Mouse (Mus musculus): ENCODE measurements around the gene Lnx1. TPM values are rescaled to one million over a fixed set of nuclear protein-coding genes. Genes with fewer than 3 reads are reported as not detected.
A peak's percentile ranks its signal among the peaks of the same experiment; 100 is the strongest.

Lnx1 gene
- total and polyA plus RNA-seq, 3 experiments = 9.8 to 13.8 (median 12.2) TPM

DNA sequence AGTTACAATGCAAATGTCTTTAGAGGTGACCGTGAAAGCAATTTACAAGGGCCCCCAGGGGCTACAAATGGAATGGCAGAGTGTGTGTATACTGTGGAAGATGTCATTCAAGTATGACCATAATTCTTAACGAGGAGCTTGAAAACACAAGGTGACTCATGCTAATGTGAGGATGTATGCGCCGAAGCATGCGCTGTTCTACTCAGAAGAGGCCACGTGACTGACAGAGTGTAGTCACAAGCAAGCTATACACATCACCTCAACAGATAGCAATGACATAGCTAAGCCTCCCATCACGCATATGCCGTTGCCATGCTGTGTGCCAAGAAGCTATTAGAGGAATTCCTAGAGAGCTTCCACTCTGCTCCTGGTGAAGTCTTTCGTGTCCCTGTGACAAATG lies 5.2 kb downstream of the Lnx1 start:
- intact Hi-C loops (cut with DNase I) = no loop called here
- no peaks in the 10 kb centered on the region for H3K27me3 ChIP-seq (ENCODE audit: control insufficient read depth, insufficient read depth, low read length)
- H3K79me2 ChIP-seq (replicated peaks; ENCODE audit: control insufficient read depth, insufficient read depth, low read length) = peaks cover 1% of the 10 kb centered on the region; the same call in 1 of the 2 replicates
- H3K4me3 ChIP-seq = no peak overlapping the region
- no peak for DNase-seq
- H3K27ac ChIP-seq = no peak overlapping the region
- no peak overlapping the region for H3K9ac ChIP-seq (ENCODE audit: low read depth, low read length)
- no peak for TF ChIP-seq POLR2A (IDR thresholded peaks at IDR 0.05; ENCODE audit: insufficient read depth, low read depth, low read length)
- no peak for TF ChIP-seq CTCF (IDR thresholded peaks at IDR 0.05)
- TF ChIP-seq EP300 (IDR thresholded peaks at IDR 0.05; ENCODE audit: insufficient read depth, low read depth, low read length) = no peak
- H3K4me1 ChIP-seq (ENCODE audit: control insufficient read depth, insufficient read depth, low read length) = peaks cover 12% of the 10 kb centered on the region
- H3K36me3 ChIP-seq (ENCODE audit: control insufficient read depth, insufficient read depth, low read length) = peaks cover 5% of the 10 kb centered on the region
- 75% methylated on average over 9 of the region's 9 CpGs for WGBS

DNA sequence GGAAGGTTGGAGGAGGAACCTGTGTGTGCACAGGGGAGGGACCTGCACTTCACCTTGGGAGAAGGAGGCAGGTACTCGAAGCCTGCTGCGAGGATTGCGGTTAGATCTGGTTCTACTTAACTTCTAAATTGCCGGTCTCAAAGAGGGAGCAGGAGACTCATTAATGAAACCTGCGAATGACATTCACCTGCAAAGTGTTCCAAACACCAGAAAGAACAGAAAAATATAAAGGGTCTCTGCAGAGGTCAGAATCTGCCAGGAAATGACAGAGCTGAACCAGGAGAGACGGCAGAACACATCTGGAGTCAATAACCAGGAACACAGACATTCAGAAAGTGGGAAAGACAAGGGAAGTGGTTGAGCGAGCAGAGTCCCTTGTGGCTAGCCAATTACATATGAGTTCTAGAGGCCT lies 8.3 kb downstream of the Lnx1 start:
- intact Hi-C loops (cut with DNase I) = no loop called here
- H3K9ac ChIP-seq (ENCODE audit: low read depth, low read length) = no peak overlapping the region
- no peak overlapping the region for H3K4me3 ChIP-seq
- no peaks in the 10 kb centered on the region for H3K27me3 ChIP-seq (ENCODE audit: control insufficient read depth, insufficient read depth, low read length)
- H3K36me3 ChIP-seq (ENCODE audit: control insufficient read depth, insufficient read depth, low read length) = peaks cover 5% of the 10 kb centered on the region
- peaks cover 1% of the 10 kb centered on the region; the same call in 1 of the 2 replicates for H3K79me2 ChIP-seq (replicated peaks; ENCODE audit: control insufficient read depth, insufficient read depth, low read length)
- 78% methylated on average over 7 of the region's 7 CpGs for WGBS
- H3K27ac ChIP-seq = no peak overlapping the region; the same call in 1 of the 2 replicates
- H3K4me1 ChIP-seq (ENCODE audit: control insufficient read depth, insufficient read depth, low read length) = peaks cover 10% of the 10 kb centered on the region
- TF ChIP-seq CTCF (IDR thresholded peaks at IDR 0.05) = no peak
- no peak for TF ChIP-seq POLR2A (IDR thresholded peaks at IDR 0.05; ENCODE audit: insufficient read depth, low read depth, low read length)
- no peak for TF ChIP-seq EP300 (IDR thresholded peaks at IDR 0.05; ENCODE audit: insufficient read depth, low read depth, low read length)
- DNase-seq = no peak

DNA sequence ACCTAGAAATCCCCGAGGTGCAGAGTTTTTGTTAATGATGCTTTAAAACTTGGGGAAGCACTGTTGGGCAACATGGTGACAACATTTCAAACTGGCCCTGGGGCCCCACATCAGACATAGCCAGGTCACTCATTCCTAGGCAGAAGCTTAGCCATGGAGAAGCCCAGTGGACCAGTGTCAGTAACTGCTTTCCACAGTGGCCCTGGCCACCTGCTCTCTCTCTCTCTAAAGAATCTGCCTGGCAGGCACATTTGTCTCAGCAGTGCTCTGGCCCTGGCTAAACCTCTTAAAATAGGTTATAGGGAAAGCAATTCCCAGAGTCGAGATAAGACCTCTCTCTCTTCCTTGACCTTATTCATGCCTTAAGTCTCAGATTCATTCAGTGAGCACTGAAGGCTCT lies 8.9 kb downstream of the Lnx1 start:
- H3K4me1 ChIP-seq (ENCODE audit: control insufficient read depth, insufficient read depth, low read length) = peaks cover 7% of the 10 kb centered on the region
- H3K79me2 ChIP-seq (replicated peaks; ENCODE audit: control insufficient read depth, insufficient read depth, low read length) = peaks cover 1% of the 10 kb centered on the region; the same call in 1 of the 2 replicates
- H3K27ac ChIP-seq = no peak overlapping the region; the same call in 1 of the 2 replicates
- H3K36me3 ChIP-seq (ENCODE audit: control insufficient read depth, insufficient read depth, low read length) = peaks cover 4% of the 10 kb centered on the region
- whole genome bisulfite sequencing = 53% methylated on average over 2 of the region's 2 CpGs
- no peak overlapping the region for H3K4me3 ChIP-seq
- TF ChIP-seq EP300 (IDR thresholded peaks at IDR 0.05; ENCODE audit: insufficient read depth, low read depth, low read length) = no peak
- no peak for TF ChIP-seq POLR2A (IDR thresholded peaks at IDR 0.05; ENCODE audit: insufficient read depth, low read depth, low read length)
- no peak for TF ChIP-seq CTCF (IDR thresholded peaks at IDR 0.05)
- H3K27me3 ChIP-seq (ENCODE audit: control insufficient read depth, insufficient read depth, low read length) = no peaks in the 10 kb centered on the region
- no peak overlapping the region for H3K9ac ChIP-seq (ENCODE audit: low read depth, low read length)
- peak in 1 of 2 experiments; percentile 27 for DNase-seq
- intact Hi-C loops (cut with DNase I) = no loop called here

DNA sequence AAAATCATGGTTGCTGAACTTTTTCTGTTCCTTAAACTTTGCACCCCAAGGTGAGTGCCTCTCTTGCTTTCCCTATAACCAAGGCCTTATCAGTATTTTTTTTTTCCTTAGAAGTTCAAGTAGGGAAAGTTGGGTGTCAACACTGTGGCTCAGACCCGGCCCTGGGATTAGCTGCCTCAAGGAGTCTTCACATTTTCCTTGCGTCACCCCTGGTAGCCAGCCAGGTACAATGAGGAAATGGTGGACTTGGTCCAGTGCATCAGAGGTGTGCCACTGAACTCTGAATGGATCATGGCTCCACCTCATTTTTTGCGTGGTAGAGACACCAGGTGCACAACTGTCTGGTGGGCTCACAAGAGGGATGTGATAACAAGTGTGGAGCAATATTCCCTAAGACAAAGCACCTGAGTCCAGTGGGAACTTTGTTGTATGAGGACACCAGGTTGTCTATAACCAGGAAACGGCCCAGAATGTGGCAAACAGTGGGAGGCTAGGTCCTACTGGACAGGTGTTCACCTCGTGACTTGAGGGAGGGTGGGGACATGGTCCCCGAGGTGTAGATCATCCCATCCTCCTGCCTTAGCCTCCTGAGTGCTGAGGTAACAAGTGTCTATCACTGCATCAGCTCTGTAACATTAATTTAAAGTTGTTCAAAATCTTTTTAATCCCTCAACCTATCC lies 10.2 kb downstream of the Lnx1 start:
- intact Hi-C loops (cut with DNase I) = no loop called here
- Histone ChIP-seq H3K9ac (ENCODE audit: low read depth, low read length) (no peak overlapping the region), H3K36me3 (ENCODE audit: control insufficient read depth, insufficient read depth, low read length) (peaks cover 6% of the 10 kb centered on the region), H3K4me3 (no peak overlapping the region), H3K4me1 (ENCODE audit: control insufficient read depth, insufficient read depth, low read length) (peaks cover 5% of the 10 kb centered on the region), H3K79me2 (replicated peaks; ENCODE audit: control insufficient read depth, insufficient read depth, low read length) (no peaks in the 10 kb centered on the region), H3K27ac (no peak overlapping the region), H3K27me3 (ENCODE audit: control insufficient read depth, insufficient read depth, low read length) (no peaks in the 10 kb centered on the region)
- 84% methylated on average over 6 of the region's 6 CpGs for WGBS
- TF ChIP-seq EP300 (IDR thresholded peaks at IDR 0.05; ENCODE audit: insufficient read depth, low read depth, low read length) = no peak
- TF ChIP-seq CTCF (IDR thresholded peaks at IDR 0.05) = no peak
- no peak for TF ChIP-seq POLR2A (IDR thresholded peaks at IDR 0.05; ENCODE audit: insufficient read depth, low read depth, low read length)
- DNase-seq = no peak

DNA sequence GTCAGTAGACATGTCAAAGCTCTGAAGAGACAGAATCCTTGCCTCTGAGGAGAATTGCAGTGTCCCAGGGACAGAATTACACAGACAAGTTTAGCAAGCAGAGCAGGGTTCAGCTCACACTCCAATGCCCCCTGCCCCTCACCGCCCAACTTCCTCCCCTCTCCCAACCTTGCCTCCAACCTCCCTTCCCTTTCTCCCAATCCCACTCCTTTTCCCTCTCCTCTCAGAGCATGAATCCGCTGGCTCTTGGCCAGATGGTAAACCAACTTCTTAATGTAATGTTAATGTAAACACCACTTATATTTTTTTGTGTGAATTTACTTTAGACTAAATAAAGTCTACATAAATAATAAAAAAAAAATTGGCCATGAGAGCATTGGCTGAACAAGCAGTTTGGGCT lies 13.9 kb downstream of the Lnx1 start:
- peak overlapping the region; percentile 41; the same call in 1 of the 2 replicates for H3K9ac ChIP-seq (ENCODE audit: low read depth, low read length)
- H3K79me2 ChIP-seq (replicated peaks; ENCODE audit: control insufficient read depth, insufficient read depth, low read length) = no peaks in the 10 kb centered on the region
- H3K27me3 ChIP-seq (ENCODE audit: control insufficient read depth, insufficient read depth, low read length) = no peaks in the 10 kb centered on the region
- TF ChIP-seq EP300 (IDR thresholded peaks at IDR 0.05; ENCODE audit: insufficient read depth, low read depth, low read length) (no peak), POLR2A (IDR thresholded peaks at IDR 0.05; ENCODE audit: insufficient read depth, low read depth, low read length) (no peak), CTCF (IDR thresholded peaks at IDR 0.05) (no peak)
- intact Hi-C loops (cut with DNase I) = no loop called here
- H3K4me1 ChIP-seq (ENCODE audit: control insufficient read depth, insufficient read depth, low read length) = peaks cover 11% of the 10 kb centered on the region
- H3K36me3 ChIP-seq (ENCODE audit: control insufficient read depth, insufficient read depth, low read length) = peaks cover 9% of the 10 kb centered on the region
- no peak for DNase-seq
- no peak overlapping the region for H3K4me3 ChIP-seq
- 83% methylated on average over 2 of the region's 2 CpGs for WGBS
- peak overlapping the region; percentile 71 for H3K27ac ChIP-seq

DNA sequence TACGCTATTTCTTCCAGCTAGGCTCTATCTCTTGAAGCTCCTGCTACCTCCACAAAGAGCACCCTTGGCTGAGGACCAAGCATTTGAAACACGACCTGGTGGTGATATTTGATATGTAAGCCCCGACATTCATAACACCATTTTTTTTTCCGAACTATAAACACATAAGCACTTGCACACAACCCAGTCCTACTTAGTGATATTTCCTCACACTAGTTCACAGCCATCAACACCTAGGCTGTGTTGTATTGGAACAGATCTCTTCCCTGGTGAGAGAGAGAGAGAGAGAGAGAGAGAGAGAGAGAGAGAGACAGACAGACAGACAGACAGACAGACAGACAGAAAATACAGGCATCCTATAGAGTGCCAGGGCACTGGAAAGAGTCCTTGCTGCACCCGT lies 17.8 kb downstream of the Lnx1 start:
- intact Hi-C loops (cut with DNase I) = no loop called here
- Histone ChIP-seq H3K4me3 (no peak overlapping the region), H3K27ac (no peak overlapping the region), H3K4me1 (ENCODE audit: control insufficient read depth, insufficient read depth, low read length) (peaks cover 18% of the 10 kb centered on the region), H3K79me2 (replicated peaks; ENCODE audit: control insufficient read depth, insufficient read depth, low read length) (no peaks in the 10 kb centered on the region), H3K36me3 (ENCODE audit: control insufficient read depth, insufficient read depth, low read length) (peaks cover 19% of the 10 kb centered on the region), H3K9ac (ENCODE audit: low read depth, low read length) (no peak overlapping the region), H3K27me3 (ENCODE audit: control insufficient read depth, insufficient read depth, low read length) (no peaks in the 10 kb centered on the region)
- WGBS = 52% methylated on average over 5 of the region's 5 CpGs
- no peak for TF ChIP-seq EP300 (IDR thresholded peaks at IDR 0.05; ENCODE audit: insufficient read depth, low read depth, low read length)
- no peak for DNase-seq

Measured in heart, adult 2 months (tissue).